Mouse (Mus musculus) regulatory T cell (primary cell): ENCODE data around the gene Olfr177.

Experiments used
- in situ Hi-C: fragments of 300-600 bp; cut with MboI, MseI; formaldehyde crosslinking; loops from one replicate; pipeline ENCODE4 v1.15.1; 2025; ENCODE audit warnings: high pct_unique_total_duplicates

Olfr177 gene

GRCm38 (mm10) chr16:58874668-58875067 lies at the start of gene Olfr177:
Gene Olfr177, minus strand, starts transcription at chr16:58874768.
- in situ Hi-C loops, result loop anchor here (25.0 kb wide), 1 partner anchor 788 kb away; no protein-coding TSS in a partner anchor

GRCm38 (mm10) chr16:58891963-58892362 lies 17.4 kb upstream of the Olfr177 start, which contains the start of gene Olfr178:
Gene Olfr178, minus strand, starts transcription at chr16:58892063.
- in situ Hi-C loops, result loop anchor here (25.0 kb wide), 1 partner anchor 770 kb away; no protein-coding TSS in a partner anchor

GRCm38 (mm10) chr16:58884416-58884815 lies 9.8 kb upstream of the Olfr177 start:
- in situ Hi-C loops, result loop anchor here (25.0 kb wide), 1 partner anchor 778 kb away; no protein-coding TSS in a partner anchor

GRCm38 (mm10) chr16:58861479-58861878 lies 13.1 kb downstream of the Olfr177 start:
- in situ Hi-C loops, result no loop called here

GRCm38 (mm10) chr16:58860032-58860737 lies 14.4 kb downstream of the Olfr177 start:
- in situ Hi-C loops, result no loop called here

GRCm38 (mm10) chr16:58826732-58827319 lies 47.7 kb downstream of the Olfr177 start, which contains the start of gene Olfr175-ps1:
Gene Olfr175-ps1, minus strand, starts transcription at chr16:58826782.
- in situ Hi-C loops, result loop anchor here (25.0 kb wide), 1 partner anchor 1115 kb away; no protein-coding TSS in a partner anchor
